Mouse (Mus musculus): Measurements from ENCODE around the gene Tbc1d21.

The Tbc1d21 gene

GRCm38 (mm10) chr9:58370355-58370754 lies at the start of gene Tbc1d21:
Gene Tbc1d21, minus strand, starts transcription at chr9:58370455.
- no peak for TF ChIP-seq GATA4 (IDR thresholded peaks at IDR 0.05; ENCODE audit: insufficient replicate concordance, low read length)

GRCm38 (mm10) chr9:58411556-58411955 lies 41.3 kb upstream of the Tbc1d21 start:
- TF ChIP-seq GATA4 (IDR thresholded peaks at IDR 0.05; ENCODE audit: insufficient replicate concordance, low read length) = no peak

- TF ChIP-seq GATA4 (IDR thresholded peaks at IDR 0.05; ENCODE audit: insufficient replicate concordance, low read length) = no peak
Measured at GRCm38 (mm10) chr9:58410057-58410735, 39.9 kb upstream of the Tbc1d21 start.

GRCm38 (mm10) chr9:58409247-58409646 lies 39.0 kb upstream of the Tbc1d21 start:
- TF ChIP-seq GATA4 (IDR thresholded peaks at IDR 0.05; ENCODE audit: insufficient replicate concordance, low read length) = no peak

- no peak for TF ChIP-seq GATA4 (IDR thresholded peaks at IDR 0.05; ENCODE audit: insufficient replicate concordance, low read length)
Measured at GRCm38 (mm10) chr9:58404412-58404811, 34.2 kb upstream of the Tbc1d21 start.

- no peak for TF ChIP-seq GATA4 (IDR thresholded peaks at IDR 0.05; ENCODE audit: insufficient replicate concordance, low read length)
Measured at GRCm38 (mm10) chr9:58401371-58402082, 31.3 kb upstream of the Tbc1d21 start.

GRCm38 (mm10) chr9:58399609-58400008 lies 29.4 kb upstream of the Tbc1d21 start:
- no peak for TF ChIP-seq GATA4 (IDR thresholded peaks at IDR 0.05; ENCODE audit: insufficient replicate concordance, low read length)

- no peak for TF ChIP-seq GATA4 (IDR thresholded peaks at IDR 0.05; ENCODE audit: insufficient replicate concordance, low read length)
Measured at GRCm38 (mm10) chr9:58394605-58395004, 24.4 kb upstream of the Tbc1d21 start.

GRCm38 (mm10) chr9:58393875-58394274 lies 23.6 kb upstream of the Tbc1d21 start:
- no peak for TF ChIP-seq GATA4 (IDR thresholded peaks at IDR 0.05; ENCODE audit: insufficient replicate concordance, low read length)

- TF ChIP-seq GATA4 (IDR thresholded peaks at IDR 0.05; ENCODE audit: insufficient replicate concordance, low read length) = no peak
Measured at GRCm38 (mm10) chr9:58388381-58388780, 18.1 kb upstream of the Tbc1d21 start.

GRCm38 (mm10) chr9:58378878-58379277 lies 8.6 kb upstream of the Tbc1d21 start:
- no peak for TF ChIP-seq GATA4 (IDR thresholded peaks at IDR 0.05; ENCODE audit: insufficient replicate concordance, low read length)

GRCm38 (mm10) chr9:58373912-58374431 lies 3.7 kb upstream of the Tbc1d21 start:
- no peak for TF ChIP-seq GATA4 (IDR thresholded peaks at IDR 0.05; ENCODE audit: insufficient replicate concordance, low read length)

GRCm38 (mm10) chr9:58371914-58372313 lies 1.7 kb upstream of the Tbc1d21 start:
- TF ChIP-seq GATA4 (IDR thresholded peaks at IDR 0.05; ENCODE audit: insufficient replicate concordance, low read length) = no peak

- TF ChIP-seq GATA4 (IDR thresholded peaks at IDR 0.05; ENCODE audit: insufficient replicate concordance, low read length) = no peak
Measured at GRCm38 (mm10) chr9:58369644-58370043, 611 bp downstream of the Tbc1d21 start.

GRCm38 (mm10) chr9:58364325-58364724 lies 5.9 kb downstream of the Tbc1d21 start:
- TF ChIP-seq GATA4 (IDR thresholded peaks at IDR 0.05; ENCODE audit: insufficient replicate concordance, low read length) = no peak

- no peak for TF ChIP-seq GATA4 (IDR thresholded peaks at IDR 0.05; ENCODE audit: insufficient replicate concordance, low read length)
Measured at GRCm38 (mm10) chr9:58361956-58362355, 8.3 kb downstream of the Tbc1d21 start.

Measured in liver, adult (tissue).